Mouse (Mus musculus) cerebellum, adult 11-12 months (tissue): ENCODE data around the gene Fndc9.

Source experiments
- DNase-seq: peaks from one replicate; pipeline ENCODE4 v3.0.0; 2022

The Fndc9 gene

DNA sequence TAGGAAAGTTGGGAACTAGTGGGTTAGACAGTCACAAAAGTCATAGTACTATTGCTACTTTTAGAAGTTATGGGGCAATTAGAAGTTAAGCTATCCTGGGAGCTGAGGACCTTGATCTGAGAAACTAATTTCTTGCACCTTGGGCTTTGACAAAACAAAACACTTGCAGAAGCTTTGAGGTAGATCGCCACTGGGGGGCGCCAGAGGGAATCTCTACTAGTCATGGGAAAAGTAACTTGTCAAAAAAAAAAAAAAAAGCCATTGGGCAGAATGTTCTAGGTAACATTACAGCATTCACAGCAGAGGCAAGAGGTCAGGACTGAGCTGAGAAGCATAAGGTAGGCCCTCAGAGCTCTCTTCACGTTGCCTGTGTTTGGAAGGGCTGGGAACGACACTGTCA is 1.6 kb downstream of the Fndc9 start:
- peak; percentile 40 for DNase-seq

GRCm38 (mm10) chr11:46241150-46241673 is 5.9 kb downstream of the Fndc9 start:
- no peak for DNase-seq

- DNase-seq, result no peak
Measured at GRCm38 (mm10) chr11:46241985-46242384, 6.7 kb downstream of the Fndc9 start.

DNA sequence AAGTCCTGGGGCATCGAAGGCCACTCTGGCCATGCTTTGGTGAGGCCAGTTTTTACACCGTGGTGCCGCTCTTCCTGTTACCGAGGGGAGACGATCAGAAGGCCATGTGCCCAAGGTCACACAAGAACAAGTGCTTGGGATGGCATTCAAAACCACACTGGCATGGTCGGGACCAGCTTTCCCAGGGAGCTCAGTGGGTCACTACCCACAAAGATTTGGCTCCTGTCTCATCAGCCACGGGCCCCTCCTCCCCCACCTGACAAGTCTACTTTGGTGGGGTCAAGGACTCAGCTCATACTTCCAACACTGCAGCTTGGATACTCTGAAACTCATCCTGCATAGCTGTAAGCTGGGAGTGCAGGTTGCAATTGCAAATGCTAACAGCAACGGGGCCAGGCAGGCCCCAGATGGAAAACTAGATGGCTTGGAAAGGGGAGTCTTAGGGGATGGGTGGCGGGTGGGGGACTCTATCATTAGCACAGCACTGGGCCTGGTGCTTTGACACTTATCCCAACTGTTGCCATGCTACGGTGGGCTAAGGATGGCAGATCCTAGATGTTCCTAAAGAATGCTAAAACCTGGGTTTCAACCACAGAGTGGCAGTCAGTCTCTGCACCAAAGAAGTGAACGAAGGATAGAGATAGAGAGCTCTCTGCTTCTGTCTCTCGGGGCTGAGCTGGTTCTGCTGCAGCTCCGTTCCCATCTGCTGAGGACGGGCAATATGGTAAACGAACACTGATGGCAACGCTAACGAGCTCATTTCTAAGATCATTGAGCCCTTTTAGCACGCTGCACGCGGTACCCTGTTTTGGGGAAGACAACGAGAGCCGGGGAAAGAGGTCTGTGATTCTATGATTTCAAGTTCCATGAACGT is 9.6 kb downstream of the Fndc9 start:
- no peak for DNase-seq

GRCm38 (mm10) chr11:46245926-46246325 is 10.6 kb downstream of the Fndc9 start:
- no peak for DNase-seq

DNA sequence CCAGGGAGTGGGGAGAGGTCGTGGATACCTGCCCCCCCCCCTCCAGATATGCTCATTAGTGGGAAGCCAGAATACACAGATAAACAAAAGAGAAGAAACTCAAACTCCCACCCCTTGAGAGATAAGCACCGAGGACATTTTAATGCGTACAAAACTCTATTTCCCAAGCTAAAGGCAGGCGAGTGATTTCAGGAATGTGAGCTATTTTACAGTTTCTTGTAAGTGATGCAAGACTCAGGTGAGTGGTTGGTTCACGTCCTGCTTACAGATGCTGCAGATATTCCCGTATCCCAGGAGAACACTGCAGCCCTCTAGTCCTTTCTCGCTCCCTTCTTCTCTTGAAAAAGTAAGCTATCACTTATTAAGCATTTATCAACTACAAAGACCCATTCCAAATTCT is 11.1 kb downstream of the Fndc9 start:
- DNase-seq, result no peak

DNA sequence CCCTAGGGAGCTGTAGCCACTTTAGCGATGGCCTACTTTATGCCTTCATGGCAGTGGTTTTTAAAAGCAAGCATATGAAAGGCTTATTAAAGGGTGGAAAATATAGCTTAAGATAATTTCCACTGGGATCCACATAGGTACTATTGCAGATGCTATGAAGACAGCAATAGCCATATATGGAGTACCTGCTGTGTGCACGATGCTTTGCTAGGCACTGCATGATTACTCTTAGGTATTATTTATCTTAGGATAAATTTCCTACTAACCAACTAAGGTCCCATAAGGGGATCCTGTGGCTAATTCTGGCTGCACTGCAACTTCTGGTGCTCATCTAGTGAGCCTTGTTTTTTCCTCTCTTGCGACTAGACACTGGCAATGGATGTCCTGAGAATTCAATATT is 13.0 kb downstream of the Fndc9 start:
- DNase-seq, result no peak

DNA sequence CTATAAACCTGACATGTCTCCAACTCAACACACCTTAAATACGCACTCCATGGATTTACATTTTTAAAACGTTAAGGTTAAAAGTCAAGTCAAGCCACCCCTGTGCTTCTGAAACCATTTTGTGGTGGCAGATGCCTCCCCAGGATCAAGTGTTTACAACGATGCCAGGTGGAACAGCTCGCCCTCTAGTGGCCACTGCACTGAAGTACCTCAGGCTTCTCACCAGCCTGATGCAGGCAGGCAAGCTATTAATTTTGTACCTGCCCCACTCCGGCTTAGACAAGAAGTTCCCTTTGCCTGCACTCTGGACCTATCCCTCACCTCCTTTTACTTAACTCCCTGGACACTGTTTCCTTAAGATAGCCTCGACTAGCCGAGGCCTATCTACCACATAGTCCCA is 16.7 kb downstream of the Fndc9 start:
- DNase-seq, result peak; percentile 57

DNA sequence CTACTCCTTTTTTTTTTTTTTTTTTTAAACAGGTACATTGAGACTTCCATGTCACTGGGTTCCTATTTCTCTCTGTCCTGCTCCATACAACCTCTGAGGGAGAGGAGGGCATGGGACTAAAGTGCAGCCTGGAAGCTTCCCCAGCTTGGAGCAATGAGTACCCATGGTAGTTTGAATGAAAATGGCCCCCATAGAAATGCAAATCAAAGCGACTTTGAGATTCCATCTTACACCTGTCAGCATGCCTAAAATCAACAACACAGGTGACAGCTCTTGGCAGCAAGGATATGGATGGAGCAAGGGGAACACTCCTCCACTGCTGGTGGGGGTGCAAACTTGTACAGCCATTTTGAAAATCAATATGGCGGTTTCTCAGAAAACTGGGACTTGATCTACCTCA is 20.0 kb downstream of the Fndc9 start:
- DNase-seq, result no peak

DNA sequence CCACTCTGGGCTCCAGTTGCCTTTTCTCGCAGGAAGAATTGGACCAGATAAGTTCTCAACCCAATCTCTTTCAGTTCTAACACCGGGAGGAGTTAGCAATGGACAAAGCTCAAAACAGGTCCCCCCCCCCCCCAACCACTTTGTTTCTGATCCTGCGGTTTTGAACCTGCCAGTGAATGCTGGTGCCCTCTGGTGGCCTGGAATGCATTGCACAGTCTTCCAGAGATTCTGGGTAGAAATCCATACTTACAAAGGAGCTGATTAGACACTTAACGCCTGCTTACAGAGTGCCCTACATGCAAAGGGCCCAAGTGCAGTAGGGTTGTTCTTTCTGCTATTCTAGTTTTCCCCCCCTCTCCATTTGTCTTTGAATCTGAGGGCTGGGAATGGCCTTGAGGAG is 22.9 kb downstream of the Fndc9 start:
- no peak for DNase-seq

DNA sequence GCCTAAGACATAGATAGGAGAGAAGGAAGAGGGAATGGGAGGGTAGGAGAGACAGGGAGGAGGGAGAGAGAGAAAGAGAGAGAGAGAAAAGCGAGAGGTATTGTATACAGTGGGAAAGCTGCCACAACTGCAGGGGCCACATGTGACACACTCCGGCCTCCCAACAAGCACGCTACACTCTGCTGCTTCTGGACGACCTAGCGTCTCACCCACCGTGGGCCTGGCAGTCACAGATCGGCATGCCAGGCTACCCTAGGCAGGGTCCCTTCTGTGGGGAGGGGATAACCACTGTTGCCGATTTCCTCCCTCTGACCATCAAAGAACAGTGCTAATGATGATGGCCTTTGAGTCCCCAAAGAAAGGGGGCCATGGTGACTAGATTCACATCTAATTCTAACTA is 23.4 kb downstream of the Fndc9 start:
- no peak for DNase-seq

DNA sequence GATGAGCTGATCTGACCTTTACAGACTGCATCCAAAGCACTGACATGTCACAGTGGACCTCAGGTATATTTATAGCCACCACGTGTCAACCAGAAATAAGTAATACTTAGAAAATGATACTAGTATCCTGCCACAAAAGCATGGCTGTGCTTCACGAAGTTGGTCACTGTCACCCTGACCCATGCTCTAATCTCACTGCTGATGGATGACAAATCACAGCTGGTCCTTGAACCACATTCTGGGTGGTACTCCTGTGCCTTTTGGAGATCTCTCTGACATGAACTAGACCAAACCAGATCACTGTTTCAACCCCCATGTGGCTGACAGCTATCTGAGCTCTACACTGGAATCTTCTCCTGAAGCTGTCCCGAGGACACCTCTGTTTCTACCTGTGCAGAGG is 27.5 kb downstream of the Fndc9 start:
- DNase-seq, result no peak

DNA sequence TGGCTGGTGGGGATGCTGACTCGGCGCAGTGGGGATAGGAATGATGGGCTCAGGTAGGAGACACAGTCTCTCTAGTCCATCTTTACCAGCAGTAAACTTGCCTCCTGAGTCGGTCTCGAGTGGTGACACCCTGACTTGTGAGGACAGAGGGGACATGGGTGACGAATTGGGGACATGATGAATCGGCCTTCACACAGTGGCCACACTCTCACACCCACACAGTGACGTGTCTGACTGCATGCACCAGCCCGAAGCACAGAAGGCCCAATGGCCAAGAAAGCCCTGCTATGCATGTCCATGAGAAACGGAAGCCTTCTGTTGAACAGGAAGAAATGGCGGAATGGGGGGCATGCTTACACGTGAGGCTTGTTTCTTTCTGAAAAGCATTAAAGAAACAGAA is 28.0 kb downstream of the Fndc9 start:
- no peak for DNase-seq

- no peak for DNase-seq
Measured at GRCm38 (mm10) chr11:46264584-46264983, 29.3 kb downstream of the Fndc9 start.

- DNase-seq, result no peak
Measured at GRCm38 (mm10) chr11:46265031-46265786, 29.9 kb downstream of the Fndc9 start.

DNA sequence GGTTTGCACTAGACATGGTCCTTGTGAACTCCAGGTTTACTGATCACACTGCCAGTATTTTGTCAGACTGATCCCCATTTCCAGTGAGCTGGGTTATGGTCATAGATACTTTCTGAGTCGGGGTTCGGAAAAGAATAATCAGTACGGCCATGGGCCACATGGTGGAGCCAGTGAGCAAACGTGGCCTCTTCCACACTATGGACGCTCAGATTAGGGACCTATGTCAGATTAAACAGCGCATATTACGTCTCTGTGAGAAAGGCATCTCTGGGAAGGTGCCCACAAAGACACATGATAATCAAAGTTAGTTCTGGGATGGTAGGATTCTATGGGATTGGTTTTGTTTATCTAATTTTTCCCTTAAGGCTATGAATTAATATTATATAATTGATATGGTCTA is 33.7 kb downstream of the Fndc9 start:
- no peak for DNase-seq

DNA sequence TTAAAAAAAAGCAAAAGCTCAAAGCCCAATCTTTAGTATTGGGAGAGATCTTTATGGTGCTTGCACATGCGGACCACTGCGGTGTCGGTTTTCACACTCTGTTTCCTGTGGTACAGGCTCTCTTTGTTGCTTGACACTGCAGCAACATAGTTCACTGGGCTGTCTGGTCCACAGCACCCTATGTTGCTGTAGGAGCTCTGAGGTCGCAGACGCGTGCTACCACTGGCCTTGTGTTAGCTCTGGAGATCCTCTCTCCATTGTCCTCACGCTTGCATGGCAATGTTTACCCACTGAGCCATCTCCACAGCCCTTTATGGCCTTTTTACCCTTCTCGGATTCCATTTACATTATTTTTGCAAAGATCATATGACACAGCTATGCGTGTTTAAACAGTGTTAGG is 34.1 kb downstream of the Fndc9 start:
- DNase-seq, result no peak

DNA sequence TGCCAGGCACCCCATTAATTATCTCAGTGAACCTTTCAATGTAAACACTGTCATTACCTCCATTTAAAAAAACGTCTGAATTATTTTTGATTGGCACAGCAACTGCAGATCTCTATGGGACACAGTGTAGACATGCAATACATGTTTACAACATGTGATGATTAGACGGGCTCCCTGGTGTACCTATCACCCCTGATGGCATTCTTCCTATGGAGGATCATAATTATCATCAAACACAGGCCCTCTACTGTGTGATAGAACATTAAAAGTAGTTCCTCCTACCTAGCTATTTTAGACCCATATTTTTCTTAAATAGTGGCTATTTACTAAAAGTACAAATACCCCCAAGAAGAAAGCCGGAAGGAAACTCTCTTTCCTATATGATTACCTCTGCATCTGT is 34.6 kb downstream of the Fndc9 start:
- DNase-seq, result no peak

DNA sequence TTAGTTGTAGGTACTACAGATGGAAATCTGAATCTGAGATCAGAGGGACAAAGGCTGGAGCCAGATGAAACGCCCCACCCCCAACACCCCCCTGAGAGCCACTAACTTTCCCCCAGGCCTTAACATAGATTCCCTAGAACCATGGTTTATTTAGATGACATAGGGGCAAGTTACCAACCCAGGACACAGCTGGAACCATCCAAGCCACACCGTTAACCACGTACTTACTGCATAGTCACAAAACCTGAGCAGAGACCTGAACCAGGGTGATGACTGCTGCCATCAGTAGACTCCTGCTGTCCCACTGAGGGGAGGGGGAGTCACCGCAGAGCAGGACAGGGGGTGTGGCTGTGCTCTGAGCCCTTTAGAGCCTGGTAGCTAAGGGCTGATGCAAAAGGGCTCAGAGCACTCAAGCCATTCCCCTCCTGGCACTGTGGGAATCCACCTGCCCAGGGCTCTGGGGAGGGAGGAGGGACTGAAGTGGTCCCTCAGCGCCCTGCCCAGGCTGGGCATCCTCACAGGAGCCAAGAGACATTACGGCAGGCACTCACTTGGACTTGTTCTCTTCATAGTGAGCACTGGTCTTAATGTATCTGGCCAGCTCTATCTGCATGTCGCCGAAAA is 36.8 kb downstream of the Fndc9 start:
- no peak for DNase-seq

DNA sequence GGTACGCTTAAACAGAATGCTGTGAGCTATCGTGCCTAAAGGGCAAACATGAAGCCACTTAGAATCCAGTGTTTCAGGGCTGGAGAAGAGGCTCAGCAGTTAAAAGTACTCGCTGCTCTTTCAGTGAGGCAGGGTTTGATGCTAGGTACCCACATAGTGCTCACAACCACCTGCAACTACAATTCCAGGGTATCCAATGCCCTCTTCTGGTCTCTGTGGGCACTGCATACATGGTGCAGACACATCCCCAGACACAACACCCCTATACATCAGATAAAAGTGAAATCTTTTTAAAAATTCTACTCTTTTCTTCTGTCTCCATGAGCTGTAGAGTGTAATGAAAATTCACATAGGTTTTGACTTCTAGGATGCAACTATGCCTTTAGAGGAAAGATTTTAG is 38.6 kb downstream of the Fndc9 start:
- no peak for DNase-seq

DNA sequence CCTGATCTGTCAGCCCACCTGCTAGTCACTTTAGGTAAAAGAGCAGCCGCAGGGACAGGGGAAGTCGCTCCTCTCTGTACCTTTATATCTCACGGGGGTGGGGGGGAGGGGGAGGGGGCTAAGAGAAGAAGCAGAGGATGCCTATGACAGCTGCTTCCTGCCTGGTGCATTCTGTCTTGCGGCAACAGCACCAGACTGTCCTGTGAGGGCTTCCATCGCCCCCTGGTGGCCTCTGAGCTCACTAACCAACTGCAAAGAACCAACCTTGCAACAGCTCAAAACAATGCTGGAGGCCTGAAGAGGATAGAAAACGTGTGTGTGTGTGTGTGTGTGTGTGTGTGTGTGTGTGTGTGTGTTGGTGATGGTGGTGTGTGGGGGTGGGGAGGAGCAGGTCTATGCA is 40.0 kb downstream of the Fndc9 start:
- DNase-seq, result peak; percentile 78

DNA sequence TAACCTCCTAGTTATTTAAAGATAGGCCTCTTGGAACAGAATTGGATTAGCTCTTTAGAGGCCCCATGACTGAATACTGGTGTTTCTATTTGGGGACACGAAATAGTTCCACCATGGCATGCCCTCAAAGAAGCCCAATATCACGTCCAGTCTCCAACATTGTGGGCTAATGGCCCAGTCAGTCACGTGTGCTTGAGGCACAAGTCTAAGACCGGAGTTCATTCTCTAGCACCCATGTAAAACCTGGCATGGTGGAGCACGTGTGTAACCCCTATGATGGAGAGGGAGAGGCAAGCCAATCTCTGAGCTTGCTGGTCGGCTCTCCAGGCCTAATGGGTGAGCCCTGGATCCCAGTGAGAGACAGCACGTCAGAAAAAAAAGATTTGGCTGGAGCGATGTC is 40.8 kb downstream of the Fndc9 start:
- DNase-seq, result no peak

DNA sequence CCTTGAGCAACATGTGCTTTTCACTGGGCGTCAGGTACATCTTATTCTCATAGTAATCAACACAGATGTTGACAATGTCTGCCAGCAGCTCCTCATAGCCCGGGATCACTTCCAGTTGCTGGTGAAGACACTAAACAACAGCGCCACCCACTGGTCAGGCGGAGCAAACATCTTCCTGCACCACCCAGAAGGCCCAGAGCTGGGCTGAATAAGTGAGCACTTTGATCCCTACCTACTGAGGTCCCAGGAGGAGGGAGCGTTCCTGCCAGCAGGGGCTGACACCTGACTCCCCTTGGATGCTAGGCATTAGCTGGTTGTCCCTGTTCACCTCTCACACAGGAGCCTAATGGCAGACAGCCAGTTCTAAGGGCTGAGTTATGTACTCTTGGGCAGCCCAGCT is 41.4 kb downstream of the Fndc9 start:
- peak; percentile 55 for DNase-seq

DNA sequence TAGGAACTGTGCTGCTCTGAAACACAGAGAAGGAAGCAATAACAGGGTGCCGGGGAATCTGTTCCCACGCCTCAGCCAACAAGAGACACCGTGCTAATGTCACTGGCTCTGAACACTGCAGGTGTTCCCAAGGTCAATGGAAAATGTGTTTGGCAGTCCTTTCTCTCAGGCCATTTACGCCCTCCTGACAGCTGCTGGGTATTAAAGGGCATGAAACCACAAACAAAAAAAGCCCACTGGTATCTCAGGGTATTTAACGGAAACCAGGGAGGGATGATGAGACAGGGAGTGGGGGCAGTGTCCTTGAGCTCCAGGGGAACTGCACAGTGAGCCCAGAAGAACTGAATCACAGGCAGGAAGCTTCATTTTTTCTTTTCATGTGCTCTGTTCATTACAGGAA is 42.8 kb downstream of the Fndc9 start:
- no peak for DNase-seq
